Mouse (Mus musculus): Measurements from ENCODE around the gene Smarca4. TPM values are rescaled to one million over a fixed set of nuclear protein-coding genes. Genes with fewer than 3 reads are reported as not detected.

The Smarca4 gene
- 10 to 100 TPM; 48.2 to 66.5 TPM for polyA plus RNA-seq (2017; shearing (Covaris generic))

DNA sequence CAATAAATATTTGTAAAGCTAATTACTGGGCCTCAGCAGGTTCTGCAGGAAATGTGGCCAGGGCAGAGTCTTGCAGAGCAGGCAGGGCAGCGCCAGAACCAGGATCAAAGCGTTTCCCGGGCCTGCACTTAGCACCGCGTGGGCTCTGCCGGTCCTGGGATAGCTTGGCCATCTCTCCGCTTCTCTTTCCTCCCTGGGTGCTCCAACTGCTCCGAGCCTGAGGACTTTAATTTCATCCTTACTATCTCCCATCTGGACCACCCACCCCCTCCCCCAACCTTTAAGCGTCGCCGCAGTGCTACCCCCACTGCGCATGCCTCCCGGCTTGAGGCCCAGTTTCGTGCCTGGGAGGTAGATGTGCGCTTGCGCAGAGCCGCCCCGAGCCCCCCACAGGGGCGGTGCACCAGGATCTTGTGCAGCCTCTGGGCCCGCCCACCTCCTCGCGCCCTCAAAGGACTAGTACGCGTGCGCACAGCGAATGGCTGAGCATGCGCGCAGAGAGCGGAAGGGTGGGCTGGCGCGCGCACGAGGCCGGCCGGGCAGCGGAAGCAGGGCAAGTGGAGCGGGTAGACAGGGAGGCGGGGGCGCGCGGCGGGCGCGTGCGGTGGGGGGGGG, at the start of gene Smarca4:
Gene Smarca4, plus strand, starts transcription at position 553 of the 615 bp plus-strand sequence.

DNA sequence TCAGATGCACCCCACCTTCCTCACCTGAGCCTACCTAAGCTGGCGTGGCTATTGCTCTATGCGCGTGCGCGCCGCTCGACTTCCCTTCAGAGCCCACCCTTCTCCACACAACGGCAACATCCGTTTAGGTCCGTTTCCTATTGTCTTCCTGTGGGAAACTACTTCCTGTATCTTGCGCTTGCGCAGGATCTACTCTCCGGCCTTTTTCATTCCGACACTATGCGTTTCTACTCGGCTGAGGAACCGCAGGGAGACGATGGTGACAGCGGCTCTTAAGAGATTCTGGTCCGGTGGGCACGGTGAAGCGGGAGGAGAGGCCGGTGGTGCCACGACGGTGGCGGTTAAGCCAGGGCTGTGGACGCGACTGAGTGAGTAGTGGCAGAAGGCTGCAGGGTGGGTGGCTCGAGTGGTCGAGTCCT, 23.3 kb upstream of the Smarca4 start, which contains the start of the genes Timm29 and Yipf2:
Gene Timm29, plus strand, starts transcription at position 20 of the 419 bp plus-strand sequence.
Gene Yipf2, minus strand, starts transcription at position 126 of the 419 bp plus-strand sequence.

DNA sequence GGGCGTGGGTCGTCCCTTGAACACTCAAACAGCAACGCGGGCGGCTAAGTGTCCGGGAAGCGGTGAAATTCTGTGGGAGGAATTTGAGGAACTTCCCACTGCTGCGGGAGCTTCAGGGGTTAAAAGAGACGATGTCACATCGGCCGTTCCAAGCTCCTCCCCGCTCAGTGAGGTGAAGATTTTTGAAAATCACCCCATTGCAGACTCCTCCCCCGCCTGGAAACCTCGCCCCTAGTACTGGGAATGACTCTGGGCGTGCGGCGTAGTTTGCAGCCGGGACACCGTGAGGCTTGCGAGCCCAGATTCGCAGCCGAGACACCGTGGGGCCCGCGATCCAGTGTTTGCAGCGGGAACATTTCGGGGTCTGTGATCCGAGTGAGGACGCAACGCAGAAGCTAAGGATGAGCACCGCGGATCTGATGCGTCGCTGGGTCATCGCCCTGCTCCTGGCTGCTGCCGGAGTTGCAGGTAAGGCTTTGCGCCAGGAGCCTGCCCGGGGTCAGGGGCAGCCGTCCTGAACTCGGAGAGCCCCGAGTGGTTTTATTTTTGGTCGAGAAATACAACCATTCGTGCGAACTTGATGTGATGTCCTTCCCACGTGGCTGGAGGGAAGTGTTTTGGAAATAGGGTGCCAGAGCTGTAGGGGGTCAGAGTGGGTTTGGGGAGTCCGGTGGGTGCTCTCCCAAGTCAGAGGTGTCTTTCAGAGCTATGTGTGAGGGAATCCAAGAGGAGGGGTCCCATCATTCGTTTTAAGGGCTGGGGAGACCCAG, 107.6 kb downstream of the Smarca4 start, which contains the start of gene Ldlr:
Gene Ldlr, plus strand, starts transcription at position 107 of the 770 bp plus-strand sequence.

Other genes with a start within 250 kb of the Smarca4 start
- 10 to 100 TPM; 41.5 to 42.0 TPM for gene Ilf3, start 248.3 kb upstream of the Smarca4 start, polyA plus RNA-seq (2017; shearing (Covaris generic))
- 10 to 100 TPM; 26.3 to 54.9 TPM for gene Qtrt1, start 204.3 kb upstream of the Smarca4 start, polyA plus RNA-seq (2017; shearing (Covaris generic))
- gene Dnm2, start 191.3 kb upstream of the Smarca4 start, polyA plus RNA-seq (2017; shearing (Covaris generic)), result 100 to 1,000 TPM; 192 to 223 TPM
- gene Tmed1, start 105.9 kb upstream of the Smarca4 start, polyA plus RNA-seq (2017; shearing (Covaris generic)), result 1 to 10 TPM; 2.8 to 4.7 TPM
- 10 to 100 TPM; 24.6 to 59.7 TPM for gene AB124611, start 90.0 kb upstream of the Smarca4 start, polyA plus RNA-seq (2017; shearing (Covaris generic))
- gene Carm1, start 69.3 kb upstream of the Smarca4 start, polyA plus RNA-seq (2017; shearing (Covaris generic)), result 10 to 100 TPM; 56.7 to 91.6 TPM
- gene Timm29, start 23.4 kb upstream of the Smarca4 start, polyA plus RNA-seq (2017; shearing (Covaris generic)), result 10 to 100 TPM; 31.7 to 39.3 TPM
- 10 to 100 TPM; 21.2 to 28.7 TPM for gene Yipf2, start 23.3 kb upstream of the Smarca4 start, polyA plus RNA-seq (2017; shearing (Covaris generic))
- 10 to 100 TPM in 1 of 2 experiments, 1 to 10 TPM in 1; 1.1 to 15.6 TPM for gene Ldlr, start 107.3 kb downstream of the Smarca4 start, polyA plus RNA-seq (2017; shearing (Covaris generic))
- 10 to 100 TPM; 16.0 to 19.4 TPM for gene Spc24, start 144.1 kb downstream of the Smarca4 start, polyA plus RNA-seq (2017; shearing (Covaris generic))
- gene Kank2, start 182.6 kb downstream of the Smarca4 start, polyA plus RNA-seq (2017; shearing (Covaris generic)), result not detected
- not detected for gene Angptl8, start 219.3 kb downstream of the Smarca4 start, polyA plus RNA-seq (2017; shearing (Covaris generic))
- 1 to 10 TPM in 1 of 2 experiments, under 1 TPM in 1; 0.60 to 1.2 TPM for gene Dock6, start 236.5 kb downstream of the Smarca4 start, polyA plus RNA-seq (2017; shearing (Covaris generic))